9 mouse cellular contexts compared by ENCODE assay signal in genomic region chr11:52374340-52374739, GRCm38 (mm10). TPM values are rescaled to one million over a fixed set of nuclear protein-coding genes. Genes with fewer than 3 reads are reported as not detected.
DNase-seq lines count a peak whose midpoint lies in the region; ATAC-seq and TF ChIP-seq lines count a peak whose summit lies in the region.
"Had no signal": no experiment of that assay in that cellular context is flagged by ENCODE, and none has a peak within 500 bp of the region (broad histone marks: within the 10 kb centered on the region; RNA-seq: fewer than 3 reads in every experiment).

No protein-coding gene starts in this region.

- no peaks in the 10 kb centered on the region for H3K9me3 ChIP-seq in forebrain, postnatal 0 days (ENCODE audit: low read length)
- H3K9me3 ChIP-seq in forebrain, embryonic 16.5 days (ENCODE audit: control insufficient read depth, low read length) = no peaks in the 10 kb centered on the region
- H3K9me3 ChIP-seq in neural tube, embryonic 11.5 days (ENCODE audit: control insufficient read depth, low read length) = no peaks in the 10 kb centered on the region
- H3K9me3 ChIP-seq: limb, embryonic 12.5 days had no signal

- DNase-seq in forebrain, postnatal 0 days = peak; percentile 37
- peak; percentile 58 for DNase-seq in brain, embryonic 14.5 days (ENCODE audit: low read depth)
- DNase-seq in heart, adult 8-10 months (ENCODE audit: low spot score) = peak; percentile 71
- DNase-seq in kidney, postnatal 4 days = peak; percentile 72 to 78
- DNase-seq in neural tube, embryonic 11.5 days (ENCODE audit: low spot score) = peak; percentile 61
- peak; percentile 57 for DNase-seq in testis, postnatal 14 days (ENCODE audit: low spot score)

- H3K27ac ChIP-seq in forebrain, postnatal 0 days (ENCODE audit: low read depth, low read length) = no peak overlapping the region
- no peak overlapping the region for H3K27ac ChIP-seq in forebrain, embryonic 16.5 days (ENCODE audit: low read length)
- H3K27ac ChIP-seq in neural tube, embryonic 11.5 days (ENCODE audit: low read depth, low read length) = no peak overlapping the region
- H3K27ac ChIP-seq: limb, embryonic 12.5 days had no signal

- no peak for TF ChIP-seq POLR2A in brain, embryonic 14.5 days (IDR thresholded peaks at IDR 0.05; ENCODE audit: borderline replicate concordance, extremely low read depth, insufficient read depth, insufficient read length, poor library complexity, severe bottlenecking)

- TF ChIP-seq CTCF in forebrain, postnatal 0 days (IDR thresholded peaks at IDR 0.05; ENCODE audit: low read depth) = peak; percentile 81
- TF ChIP-seq CTCF in brain, embryonic 14.5 days (IDR thresholded peaks at IDR 0.05; ENCODE audit: borderline replicate concordance, extremely low read depth, insufficient read depth, insufficient read length) = peak; percentile 88

- no peak overlapping the region for H3K4me3 ChIP-seq in forebrain, postnatal 0 days (ENCODE audit: low read depth, low read length)
- H3K4me3 ChIP-seq in forebrain, embryonic 16.5 days (replicated peaks; ENCODE audit: low read length) = no peak overlapping the region
- H3K4me3 ChIP-seq in neural tube, embryonic 11.5 days (ENCODE audit: low read depth, low read length) = no peak overlapping the region
- H3K4me3 ChIP-seq: limb, embryonic 12.5 days had no signal

- no peak overlapping the region for H3K4me2 ChIP-seq in forebrain, postnatal 0 days (ENCODE audit: low read depth)
- no peak overlapping the region for H3K4me2 ChIP-seq in forebrain, embryonic 16.5 days (ENCODE audit: low read length)
- no peak overlapping the region for H3K4me2 ChIP-seq in neural tube, embryonic 11.5 days (ENCODE audit: low read depth)
- H3K4me2 ChIP-seq: limb, embryonic 12.5 days had no signal

- WGBS in forebrain, postnatal 0 days = 68% methylated on average over 6 of the region's 6 CpGs
- WGBS in forebrain, embryonic 16.5 days = 64% methylated on average over 6 of the region's 6 CpGs
- WGBS in neural tube, embryonic 11.5 days = 63% methylated on average over 6 of the region's 6 CpGs

- H3K27me3 ChIP-seq in forebrain, postnatal 0 days (ENCODE audit: insufficient read depth, low read length) = no peaks in the 10 kb centered on the region
- no peaks in the 10 kb centered on the region for H3K27me3 ChIP-seq in forebrain, embryonic 16.5 days (replicated peaks; ENCODE audit: control insufficient read depth, insufficient read depth, low read length)
- H3K27me3 ChIP-seq in neural tube, embryonic 11.5 days (ENCODE audit: control insufficient read depth, insufficient read depth, low read length) = no peaks in the 10 kb centered on the region
- H3K27me3 ChIP-seq: limb, embryonic 12.5 days had no signal

- H3K4me1 ChIP-seq in forebrain, postnatal 0 days (ENCODE audit: insufficient read depth) = 0 out of 2 replicates have a peak, but pooled peaks cover 3% of the 10 kb centered on the region
- H3K4me1 ChIP-seq in forebrain, embryonic 16.5 days (replicated peaks; ENCODE audit: control insufficient read depth, insufficient read depth, low read length) = peaks cover 10% of the 10 kb centered on the region
- 0 out of 2 replicates have a peak, but pooled peaks cover 3% of the 10 kb centered on the region for H3K4me1 ChIP-seq in neural tube, embryonic 11.5 days (ENCODE audit: control insufficient read depth, insufficient read depth, low read length)

- no peak for ATAC-seq in forebrain, postnatal 0 days
- no peak for ATAC-seq in forebrain, embryonic 16.5 days
- peak; percentile 49 for ATAC-seq in CD4-positive, CD25-positive, alpha-beta regulatory T cell, adult 4 months
- ATAC-seq in neural tube, embryonic 11.5 days (ENCODE audit: insufficient read depth, low FRiP score, low TSS enrichment) = no peak

- no peak overlapping the region for H3K9ac ChIP-seq in forebrain, postnatal 0 days
- no peak overlapping the region for H3K9ac ChIP-seq in forebrain, embryonic 16.5 days (replicated peaks; ENCODE audit: low read depth, low read length)
- no peak overlapping the region for H3K9ac ChIP-seq in neural tube, embryonic 11.5 days (ENCODE audit: low read length)
- H3K9ac ChIP-seq: limb, embryonic 12.5 days had no signal

- H3K36me3 ChIP-seq in forebrain, postnatal 0 days (ENCODE audit: insufficient read depth) = peaks cover 47% of the 10 kb centered on the region
- H3K36me3 ChIP-seq in forebrain, embryonic 16.5 days (ENCODE audit: control insufficient read depth, insufficient read depth) = peaks cover 19% of the 10 kb centered on the region; the same call in 1 of the 2 replicates
- H3K36me3 ChIP-seq in neural tube, embryonic 11.5 days (ENCODE audit: control insufficient read depth, insufficient read depth, low read length) = peaks cover 9% of the 10 kb centered on the region

RNA-seq across cellular contexts. Expression of gene Vdac1, which starts 13.7 kb away (rescaled TPM):
- 306 and 330 TPM in 2 replicates for total RNA-seq in forebrain, postnatal 0 days (2014; rRNA removed)
- 327 and 401 TPM in 2 replicates for polyA plus RNA-seq in forebrain, postnatal 0 days (2015; fragmentation: Nextera tagmentation; extraction: Ambion mirVana)
- polyA plus RNA-seq in forebrain, embryonic 16.5 days (2015; fragmentation: Nextera tagmentation; extraction: Ambion mirVana) = 329 and 341 TPM in 2 replicates
- polyA plus RNA-seq in CD4-positive, CD25-positive, alpha-beta regulatory T cell, adult 4 months (2017; shearing (Covaris generic)) = 100 to 1,000 TPM in 1 of 2 experiments, 10 to 100 TPM in 1; 67.5 to 104 TPM
- polyA plus RNA-seq in brain, embryonic 14.5 days (2012; rRNA removed) = 154 and 228 TPM in 2 replicates
- 1,000 to 10,000 TPM; 1,103 to 1,162 (median 1,146) TPM for total RNA-seq in heart, adult 8-10 months (2022)
- 211 and 220 TPM in 2 replicates for polyA plus RNA-seq in neural tube, embryonic 11.5 days (2014; fragmentation: Nextera tagmentation; extraction: Ambion mirVana)

RNA-seq across cellular contexts. Expression of gene 9530068E07Rik, which starts 21.9 kb away (rescaled TPM):
- 97.9 and 115 TPM in 2 replicates for total RNA-seq in forebrain, postnatal 0 days (2014; rRNA removed)
- polyA plus RNA-seq in forebrain, postnatal 0 days (2015; fragmentation: Nextera tagmentation; extraction: Ambion mirVana) = 119 and 127 TPM in 2 replicates
- 116 and 124 TPM in 2 replicates for polyA plus RNA-seq in forebrain, embryonic 16.5 days (2015; fragmentation: Nextera tagmentation; extraction: Ambion mirVana)
- 10 to 100 TPM; 43.7 to 50.8 TPM for polyA plus RNA-seq in CD4-positive, CD25-positive, alpha-beta regulatory T cell, adult 4 months (2017; shearing (Covaris generic))
- 101 and 115 TPM in 2 replicates for polyA plus RNA-seq in brain, embryonic 14.5 days (2012; rRNA removed)
- total RNA-seq in heart, adult 8-10 months (2022) = 10 to 100 TPM; 69.8 to 70.9 (median 70.0) TPM
- 185 and 187 TPM in 2 replicates for polyA plus RNA-seq in neural tube, embryonic 11.5 days (2014; fragmentation: Nextera tagmentation; extraction: Ambion mirVana)
